Mouse (Mus musculus) WW6 (cell line): ENCODE measurements at regions not wholly inside any gene's neighbourhood (a gene's known extent, or its start where the extent isn't known, plus 50 kb on each side); places are given as distances from the start of the nearest gene placed in this dataset.
A peak's percentile ranks its signal among the peaks of the same experiment; 100 is the strongest.

Source experiments
- DNase-seq: peaks from one replicate; pipeline ENCODE4 v3.0.0-alpha.2; 2013; ENCODE audit warnings: low read depth, low spot score

- DNase-seq = no peak
Measured at GRCm38 (mm10) chr6:141136664-141137375, 112.2 kb upstream of the Pde3a start.

- DNase-seq = peak; percentile 1
Measured at GRCm38 (mm10) chr6:141141016-141141415, 108.1 kb upstream of the Pde3a start.

- DNase-seq = no peak
Measured at GRCm38 (mm10) chr6:141148417-141149169, 100.5 kb upstream of the Pde3a start.

GRCm38 (mm10) chr6:141149170-141149917 lies 99.7 kb upstream of the Pde3a start:
- DNase-seq = no peak

- DNase-seq = no peak
Measured at GRCm38 (mm10) chr6:141159326-141159725, 89.7 kb upstream of the Pde3a start.

GRCm38 (mm10) chr6:141161626-141162233 lies 87.3 kb upstream of the Pde3a start:
- DNase-seq = no peak

GRCm38 (mm10) chr6:141167270-141167669 lies 81.8 kb upstream of the Pde3a start:
- DNase-seq = no peak

- no peak for DNase-seq
Measured at GRCm38 (mm10) chr6:141168356-141168755, 80.7 kb upstream of the Pde3a start.

- DNase-seq = no peak
Measured at GRCm38 (mm10) chr6:141183782-141184181, 65.3 kb upstream of the Pde3a start.

GRCm38 (mm10) chr6:141188036-141188435 lies 61.0 kb upstream of the Pde3a start:
- DNase-seq = no peak

- DNase-seq = no peak
Measured at GRCm38 (mm10) chr6:141189093-141189492, 60.0 kb upstream of the Pde3a start.

GRCm38 (mm10) chr6:141189701-141190100 lies 59.4 kb upstream of the Pde3a start:
- no peak for DNase-seq

- no peak for DNase-seq
Measured at GRCm38 (mm10) chr6:141190383-141190782, 58.7 kb upstream of the Pde3a start.

- DNase-seq = no peak
Measured at GRCm38 (mm10) chr6:141197501-141197900, 51.6 kb upstream of the Pde3a start.
